Mouse (Mus musculus) thymus, adult 2 months (tissue): ENCODE results near the gene Cox7a2l.

Experiments used
- CTCF ChIP-seq: fragments of 200-500 bp; IDR thresholded peaks from 2 replicates; pipeline ENCODE4 v1.5.1; 2012; ENCODE audit warnings: mild to moderate bottlenecking, control low read depth, low read length, moderate library complexity, borderline replicate concordance; ENCODE audit not compliant: control insufficient read depth, poor library complexity, insufficient read depth; ENCODE audit errors: extremely low read depth
- POLR2A ChIP-seq: fragments of 200-500 bp; IDR thresholded peaks from 2 replicates; pipeline ENCODE4 v1.6.1; 2012; ENCODE audit warnings: mild to moderate bottlenecking, low read length, control low read depth, moderate library complexity; ENCODE audit not compliant: control insufficient read depth, poor library complexity, insufficient read depth; ENCODE audit errors: extremely low read depth

DNA sequence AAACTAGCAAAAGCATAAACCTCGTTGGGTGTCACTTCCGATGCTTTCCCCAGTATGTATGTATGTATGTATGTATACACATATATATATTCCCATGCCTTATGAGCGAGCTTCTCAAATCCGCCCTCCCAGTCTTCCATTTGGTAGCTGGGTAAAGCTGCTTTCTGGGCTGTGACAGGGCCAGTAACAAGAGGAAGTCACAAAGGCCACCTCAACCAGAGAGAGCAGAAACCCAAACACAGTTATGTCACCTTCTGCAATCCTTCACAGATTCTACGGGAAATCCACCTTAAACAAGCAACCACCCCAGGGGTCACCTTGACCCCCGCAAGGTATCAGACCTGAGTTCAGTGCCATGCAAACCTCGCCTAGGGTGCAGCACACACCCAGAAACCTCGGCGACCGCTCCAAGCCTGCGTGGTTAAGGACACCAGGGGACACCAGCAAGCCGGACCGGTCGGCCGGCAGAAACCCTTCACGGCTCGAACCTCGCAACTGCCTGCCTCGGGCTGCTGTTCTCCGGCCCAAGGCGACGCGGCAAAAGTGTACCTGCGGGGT lies 3.4 kb downstream of the Cox7a2l start:
- no peak for TF ChIP-seq CTCF
- TF ChIP-seq POLR2A: no peak
